Mouse (Mus musculus) heart, postnatal 0 days (tissue): ENCODE measurements around the gene Plekhh1.

Experiments
- CTCF ChIP-seq: IDR thresholded peaks from 2 replicates; pipeline ENCODE4 v1.5.1; 2016; ENCODE audit warnings: antibody characterized with exemption, control low read depth, low read depth
- EP300 ChIP-seq: IDR thresholded peaks from 2 replicates; pipeline ENCODE4 v1.6.1; 2016; ENCODE audit warnings: antibody characterized with exemption, low read depth

GRCm38 (mm10) chr12:78983296-78984034 is 45.5 kb upstream of the Plekhh1 start:
- TF ChIP-seq EP300, result no peak
- TF ChIP-seq CTCF, result no peak
